Mouse (Mus musculus) kidney, adult 18-20 months (tissue): ENCODE data around the gene Vmn1r54.
"Not testable (repeated sequence)": the region's sequence is repeated elsewhere in the genome, so short reads cannot be mapped to it uniquely, and the experiment has no call there.

Source experiments
- DNase-seq: peaks from one replicate; pipeline ENCODE4 v3.0.0; 2021

Vmn1r54 gene

DNA sequence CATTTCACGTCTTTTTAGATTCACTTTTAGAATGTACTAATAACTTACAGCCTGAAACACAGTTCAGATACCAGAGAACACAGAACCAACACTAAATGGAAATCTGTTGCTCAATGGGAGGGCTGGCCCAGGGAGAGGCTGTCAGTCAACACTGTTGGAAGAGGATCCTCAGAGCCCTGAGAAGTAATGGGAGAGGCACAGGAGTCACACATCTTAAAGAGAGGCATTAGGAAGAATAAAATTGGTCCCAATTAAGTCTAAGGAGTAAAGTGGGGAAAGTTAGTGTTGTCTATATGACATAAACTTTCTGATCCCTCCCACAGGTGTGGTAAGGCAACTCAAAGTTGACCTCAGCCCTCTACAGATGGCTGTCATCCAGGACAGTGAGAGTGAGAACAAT, at the start of gene Vmn1r54:
Vmn1r54 (plus strand) TSS at position 301 of the 400 bp plus-strand sequence.
- DNase-seq, result no peak

DNA sequence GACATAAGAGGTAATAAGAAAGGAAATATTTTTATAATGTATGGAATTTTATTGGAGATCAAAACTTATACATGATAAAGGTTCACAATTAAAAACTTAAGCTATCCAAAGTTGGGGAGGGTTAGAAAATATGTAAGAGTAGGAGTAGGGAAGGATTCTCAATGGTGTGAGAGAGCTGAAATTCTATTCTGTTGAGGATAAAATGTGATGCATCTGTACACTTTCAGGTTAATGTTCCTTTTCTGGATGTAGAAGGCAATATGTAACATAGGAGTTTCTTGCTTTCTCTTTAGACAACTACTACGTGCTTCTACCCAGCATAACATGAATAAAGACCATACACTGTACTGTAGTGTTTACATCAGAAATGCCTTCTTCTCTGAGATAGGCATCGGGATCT, 43.6 kb upstream of the Vmn1r54 start, which contains the start of gene V1ra8:
V1ra8 (plus strand) TSS at position 301 of the 400 bp plus-strand sequence.
- DNase-seq, result not testable (repeated sequence)

DNA sequence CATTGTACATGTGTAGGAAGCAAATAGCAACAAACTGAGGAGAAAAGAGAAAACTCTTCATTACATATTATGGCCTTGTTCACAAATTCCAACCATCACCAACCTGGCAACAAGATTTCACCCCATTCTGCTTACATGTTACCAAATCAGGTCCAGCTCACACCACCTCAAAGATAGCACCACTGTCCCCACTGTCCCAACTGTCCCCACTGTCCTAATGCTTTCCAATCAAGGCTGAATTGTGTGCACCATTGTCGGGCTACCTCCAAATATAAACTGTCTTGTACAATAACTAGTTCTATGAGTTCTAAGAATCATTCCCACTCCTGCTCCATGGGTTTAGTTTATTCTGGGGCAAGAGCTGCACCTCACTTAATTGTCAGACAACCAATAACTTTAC, 21.8 kb upstream of the Vmn1r54 start, which contains the start of gene Vmn1r53:
Vmn1r53 (minus strand) TSS at position 101 of the 400 bp plus-strand sequence.
- no peak for DNase-seq

DNA sequence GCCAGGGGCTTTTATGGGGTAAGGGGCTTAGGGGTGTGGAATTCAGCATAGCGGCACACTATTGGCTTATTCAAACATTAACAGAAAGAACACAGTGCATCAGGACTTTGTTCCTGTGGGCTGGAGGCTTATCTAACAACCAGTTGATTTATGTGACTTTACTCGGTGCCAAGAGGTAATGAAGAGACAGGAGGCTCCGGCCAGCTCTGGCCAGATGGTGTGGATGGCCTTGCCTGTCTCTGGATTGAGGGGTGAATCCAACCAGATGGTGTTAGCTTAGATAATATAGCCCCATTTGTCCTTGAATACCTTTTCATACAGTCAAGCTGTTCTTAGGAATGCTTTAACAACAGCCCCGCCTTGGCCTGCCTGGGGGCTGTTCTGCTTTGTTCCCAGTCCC, 14.0 kb upstream of the Vmn1r54 start:
- not testable (repeated sequence) for DNase-seq

DNA sequence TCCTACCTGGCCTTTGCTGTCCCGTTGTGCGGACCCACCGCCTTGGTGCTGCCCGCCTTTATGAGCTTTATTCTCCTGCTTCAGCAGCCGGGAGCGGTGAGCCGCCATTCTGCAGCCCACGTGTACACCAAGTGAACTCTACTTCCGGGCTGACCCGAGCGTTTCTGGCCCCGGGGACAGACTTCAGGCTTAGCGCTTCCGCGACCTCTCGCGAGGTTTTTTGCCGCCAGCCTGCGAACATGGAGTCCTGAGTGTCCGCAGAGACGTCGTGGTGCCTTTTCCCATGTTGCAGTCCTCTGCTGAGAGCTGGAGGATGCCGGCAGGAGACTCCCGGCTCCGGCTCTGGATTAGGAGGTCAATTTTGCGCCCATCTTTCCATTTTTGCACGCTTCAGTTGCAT, 13.4 kb upstream of the Vmn1r54 start:
- no peak for DNase-seq

DNA sequence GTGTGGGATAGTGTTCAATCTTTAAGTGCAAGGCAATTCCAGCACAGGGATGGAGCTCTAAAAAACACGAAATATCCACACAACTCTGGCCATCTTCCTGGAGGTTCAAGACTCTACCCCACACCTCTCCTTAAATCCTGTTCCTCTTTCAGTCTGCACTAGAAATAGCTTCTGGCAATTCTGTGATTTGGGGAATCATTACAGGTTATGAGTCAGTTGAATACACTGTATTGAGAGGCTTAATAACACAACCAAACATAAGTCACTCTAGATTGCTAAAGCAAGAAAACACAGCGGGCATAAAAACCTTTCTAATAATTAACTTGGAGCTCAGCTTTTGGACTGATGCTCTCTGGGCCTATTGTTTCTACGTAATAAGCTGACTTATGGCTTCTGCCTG, 2.1 kb upstream of the Vmn1r54 start:
- no peak for DNase-seq

DNA sequence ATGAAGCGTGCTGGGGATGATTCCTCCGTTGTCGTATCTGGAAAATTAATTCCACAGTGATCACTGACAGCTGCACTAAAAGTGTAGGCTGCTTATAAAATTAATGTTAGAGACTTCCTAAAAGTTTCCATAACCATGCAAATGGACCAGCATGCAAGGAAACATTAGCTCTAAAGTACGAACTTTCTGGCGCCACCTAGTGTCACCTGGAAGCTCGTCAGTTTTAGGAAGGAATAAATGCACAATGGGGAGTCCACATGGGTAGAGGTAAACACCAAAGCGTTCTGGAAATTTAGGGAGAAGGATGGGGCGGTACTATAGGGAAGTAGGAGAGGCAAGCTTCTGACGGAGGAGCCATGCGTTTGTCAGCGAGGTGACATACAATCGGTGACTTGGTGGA, 42.2 kb downstream of the Vmn1r54 start:
- peak; percentile 41 for DNase-seq

DNA sequence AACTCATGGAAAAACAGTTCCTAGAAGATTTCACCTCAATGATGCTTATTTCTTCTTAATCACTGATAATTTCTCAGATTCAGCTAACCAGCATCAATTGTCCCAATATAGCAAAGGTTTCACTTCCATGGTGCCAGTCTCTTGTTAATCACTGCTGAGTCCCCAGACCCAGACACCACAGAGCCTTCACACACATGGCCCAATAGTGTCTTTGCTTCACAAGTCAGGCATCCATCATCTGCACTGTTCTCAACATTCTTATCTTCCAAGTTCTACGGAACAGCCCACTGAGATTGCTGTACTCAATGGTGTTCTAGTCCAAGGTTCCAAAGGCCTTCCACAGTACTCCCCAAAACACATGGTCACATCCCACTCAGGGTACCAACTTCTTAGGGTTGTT, 54.8 kb downstream of the Vmn1r54 start, which contains the start of gene BC048671:
BC048671 (plus strand) TSS at position 301 of the 400 bp plus-strand sequence.
- DNase-seq, result no peak

DNA sequence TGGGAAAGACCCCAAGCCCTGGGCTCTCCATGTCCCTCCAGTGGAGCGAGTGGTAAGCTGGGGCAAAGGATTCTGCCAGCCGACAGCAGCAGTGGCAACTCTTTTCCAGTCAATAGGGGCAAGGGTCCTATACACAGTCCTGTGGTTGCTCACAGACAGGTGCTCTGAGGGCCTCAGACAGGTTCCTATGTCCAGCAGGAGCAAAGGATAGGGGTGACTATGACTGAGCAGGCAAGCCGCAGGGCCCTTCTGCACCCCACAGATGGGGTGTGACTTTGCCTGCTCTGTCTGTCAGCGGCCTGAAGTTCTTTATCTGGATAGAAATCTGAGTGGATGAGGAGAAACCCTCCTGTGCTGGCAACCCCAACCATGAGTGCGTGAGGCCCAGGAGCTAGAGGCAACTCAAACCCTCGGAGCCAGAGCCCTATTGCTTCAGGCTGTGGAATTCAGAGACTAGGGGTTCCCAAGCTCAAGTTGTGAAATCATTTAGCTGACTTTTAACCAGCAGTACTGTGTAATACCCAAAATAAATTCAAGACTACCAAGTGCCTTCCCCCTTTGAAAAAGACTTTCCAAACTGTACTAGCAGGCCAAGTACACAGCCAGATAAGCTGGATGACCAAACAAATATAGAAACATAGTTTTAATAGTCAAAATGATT, 60.3 kb downstream of the Vmn1r54 start:
- no peak for DNase-seq

DNA sequence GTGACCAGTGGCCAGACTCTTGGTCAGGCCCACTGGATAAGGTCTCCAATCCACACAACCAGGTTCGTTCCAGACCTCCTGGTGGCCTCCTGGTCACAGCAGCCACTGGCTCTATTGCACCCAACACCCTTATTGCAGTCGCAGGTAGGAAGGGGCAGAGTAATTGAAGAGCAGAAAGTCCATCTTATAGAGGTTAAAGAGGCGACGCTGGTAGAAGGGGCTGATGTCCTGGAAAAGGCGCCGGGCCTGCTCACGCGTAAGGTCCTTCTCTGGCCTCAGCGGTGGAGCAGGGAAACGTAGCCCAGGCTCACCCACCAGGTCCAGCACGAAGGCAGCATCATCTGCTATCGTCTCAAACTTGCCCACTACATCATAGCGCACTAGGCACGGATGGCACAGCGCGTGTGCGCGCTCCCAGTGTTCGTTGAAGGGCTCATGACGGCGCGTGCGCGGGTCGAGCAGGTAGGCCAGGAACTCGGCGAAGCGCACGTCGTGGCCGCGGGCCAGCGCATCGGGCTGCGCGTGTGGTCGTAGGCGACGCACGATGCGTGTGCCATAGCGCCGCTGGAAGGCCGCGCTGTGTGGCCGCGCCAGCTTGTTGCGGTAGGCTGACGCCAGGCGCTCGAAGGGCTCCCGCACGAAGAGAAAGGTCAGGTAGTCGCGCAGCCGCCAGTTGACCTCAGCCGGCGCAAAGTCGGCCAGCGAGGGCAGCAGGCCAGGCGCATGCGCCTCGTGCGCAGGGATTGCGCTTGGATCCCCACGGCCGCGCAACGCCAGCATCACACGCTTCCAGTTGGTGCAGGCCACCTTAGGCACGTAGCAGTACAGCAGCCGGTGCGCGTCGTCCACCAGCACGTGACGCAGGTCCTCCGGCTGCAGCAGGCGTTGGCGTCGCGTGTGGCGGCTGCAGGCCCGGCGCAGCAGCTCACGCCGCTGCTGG, 63.0 kb downstream of the Vmn1r54 start:
- DNase-seq, result no peak

DNA sequence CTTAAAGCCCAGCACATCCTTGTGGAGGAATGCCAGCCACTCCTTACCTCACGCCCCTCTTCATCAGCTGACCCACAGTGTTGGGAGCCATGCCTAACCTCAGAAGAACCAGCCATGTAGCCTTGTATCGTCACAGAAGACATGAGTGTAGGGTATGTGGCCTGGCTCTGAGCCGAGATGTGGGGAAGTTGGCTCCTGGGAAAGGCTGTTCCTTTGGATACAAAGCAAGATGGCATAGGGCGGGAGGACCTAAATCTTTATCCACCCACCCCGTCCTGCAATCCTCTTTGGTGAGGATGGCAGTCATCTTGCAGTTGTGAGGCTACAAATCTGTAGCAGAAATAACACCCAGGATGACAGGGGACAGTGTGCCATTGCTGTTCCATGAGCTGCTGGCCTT, 69.9 kb downstream of the Vmn1r54 start:
- no peak for DNase-seq

DNA sequence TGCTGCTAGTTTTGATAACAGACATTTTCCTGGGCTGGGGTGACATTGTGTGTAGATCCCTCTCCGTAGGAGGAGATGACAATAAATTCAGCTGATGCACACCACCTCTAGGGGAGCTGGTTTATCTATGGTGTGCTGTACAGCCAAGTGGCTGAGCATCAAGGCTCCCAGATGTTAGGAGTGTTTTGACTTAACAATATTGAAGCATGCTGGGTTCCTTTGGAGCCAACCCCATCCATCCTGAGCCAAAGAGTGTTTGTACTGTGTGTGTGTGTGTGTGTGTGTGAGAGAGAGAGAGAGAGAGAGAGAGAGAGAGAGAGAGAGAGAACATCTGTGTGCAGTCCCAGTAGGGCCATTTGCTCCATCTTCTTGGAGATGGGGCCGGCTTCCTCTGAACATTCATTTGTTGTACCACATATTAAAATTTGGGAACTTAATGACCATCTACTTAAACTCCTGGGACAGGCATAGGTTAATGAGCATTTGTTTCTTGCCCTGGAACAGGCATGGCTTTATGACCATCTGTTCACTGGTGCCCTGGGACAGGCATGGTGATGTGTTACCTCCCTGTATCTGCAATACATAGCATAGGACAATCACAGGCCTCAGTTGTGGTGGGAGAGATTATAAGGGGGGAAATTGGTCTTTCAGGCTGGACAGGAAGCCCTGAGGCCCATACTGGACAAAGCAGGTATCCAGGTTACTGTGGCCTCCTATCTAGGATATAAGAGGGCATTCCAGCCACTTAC, 71.6 kb downstream of the Vmn1r54 start:
- no peak for DNase-seq

DNA sequence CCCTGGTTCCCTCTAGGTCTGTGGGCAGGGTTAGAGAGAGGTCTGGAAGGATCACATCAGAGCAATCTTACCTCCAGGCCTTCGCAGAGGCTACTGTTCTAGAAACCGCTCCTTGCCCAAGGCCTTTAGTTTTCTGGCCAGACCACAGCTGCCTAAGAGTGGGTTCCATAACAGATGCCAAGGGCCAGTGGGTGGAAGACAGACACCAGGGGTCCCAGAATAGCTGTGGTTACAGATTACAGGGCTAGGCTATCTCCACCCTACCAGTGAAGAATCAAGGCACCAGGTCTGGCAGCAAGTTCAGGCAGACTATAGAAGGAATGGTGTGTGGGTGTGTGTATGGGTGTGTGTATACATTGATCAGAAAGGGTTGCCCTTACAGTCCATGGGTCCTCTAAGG, 72.9 kb downstream of the Vmn1r54 start:
- no peak for DNase-seq

DNA sequence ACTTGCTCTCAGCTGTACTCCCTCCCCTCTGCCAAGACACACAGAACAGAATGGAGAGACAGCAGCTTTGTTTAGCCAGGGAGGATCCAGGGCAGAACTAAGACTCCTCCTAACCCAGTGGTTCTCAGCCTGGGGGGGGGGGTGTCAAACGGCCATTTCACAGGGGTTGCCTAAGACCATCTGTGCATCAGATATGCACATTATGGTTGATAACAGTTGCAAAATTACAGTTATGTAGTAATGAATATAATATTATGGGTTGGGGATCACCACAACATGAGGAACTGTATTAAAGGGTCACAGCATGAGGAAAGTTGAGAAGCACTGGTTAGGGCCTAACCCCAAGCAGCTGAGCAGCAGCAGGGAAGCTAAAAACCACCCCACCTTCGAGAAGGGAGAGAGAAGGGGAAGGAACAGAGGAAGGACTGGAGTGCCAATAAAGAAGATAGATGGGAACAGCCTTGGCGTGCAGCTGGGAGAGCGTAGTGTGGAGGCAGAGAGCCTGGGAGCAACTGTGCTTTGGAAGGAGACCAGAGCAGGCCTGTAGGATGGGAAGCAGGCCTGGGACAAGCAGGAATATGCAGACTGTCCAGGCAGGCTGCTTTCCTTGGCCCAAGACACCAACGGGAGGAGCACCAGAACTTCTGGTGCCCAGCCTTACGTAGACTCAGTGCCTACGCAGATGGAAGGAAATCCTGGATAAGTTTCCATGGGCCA, 73.5 kb downstream of the Vmn1r54 start:
- no peak for DNase-seq

DNA sequence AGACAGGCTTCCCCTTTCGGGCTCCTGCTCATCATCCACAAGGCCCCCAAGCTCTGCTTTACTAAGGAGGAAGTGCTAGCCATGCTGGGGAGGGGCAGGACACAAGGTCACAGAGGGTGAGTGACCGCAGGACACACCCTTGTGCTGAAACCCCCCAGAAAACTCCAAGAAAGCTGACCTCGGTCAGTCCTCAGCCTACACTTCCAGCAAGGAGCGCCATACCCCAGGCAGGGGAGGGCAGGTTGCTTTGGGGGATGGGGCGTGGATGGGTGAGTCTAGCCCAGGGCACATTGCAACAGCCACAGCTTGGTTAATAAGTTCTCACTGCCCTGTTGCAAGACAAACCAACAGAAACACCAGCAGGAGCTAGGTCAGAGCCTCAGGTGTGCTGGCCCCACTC, 74.3 kb downstream of the Vmn1r54 start:
- DNase-seq, result peak; percentile 38
